Mouse (Mus musculus) neural tube, embryonic 15.5 days (tissue): ENCODE data around the gene Lrrc8e. TPM values are rescaled to one million over a fixed set of nuclear protein-coding genes. Genes with fewer than 3 reads are reported as not detected.

Experiments used
- ATAC-seq: fragments of 200-750 bp; cut with Nextera tagmentation; 2 replicates; pipeline ENCODE4 v1.8.0; 2017; ENCODE audit warnings: mild to moderate bottlenecking, moderate TSS enrichment, moderate library complexity; ENCODE audit not compliant: low FRiP score
- H3K27ac ChIP-seq: fragments of 300-500 bp; sonication (generic); replicated peaks from 2 replicates; pipeline ENCODE4 v1.5.1; 2015; ENCODE audit warnings: mild to moderate bottlenecking, inconsistent platforms
- H3K27me3 ChIP-seq: fragments of 300-500 bp; sonication (generic); replicated peaks from 2 replicates; pipeline ENCODE4 v1.6.1; 2015; ENCODE audit warnings: inconsistent platforms
- H3K36me3 ChIP-seq: fragments of 300-500 bp; sonication (generic); 2 replicates; pipeline ENCODE4 v1.6.1; 2015; ENCODE audit warnings: inconsistent platforms
- H3K4me1 ChIP-seq: fragments of 300-500 bp; sonication (generic); 2 replicates; pipeline ENCODE4 v1.6.1; 2015; ENCODE audit warnings: inconsistent platforms
- H3K4me2 ChIP-seq: fragments of 300-500 bp; sonication (generic); 2 replicates; pipeline ENCODE4 v1.6.1; 2015; ENCODE audit warnings: inconsistent platforms, mild to moderate bottlenecking, moderate library complexity
- H3K4me3 ChIP-seq: fragments of 300-500 bp; sonication (generic); replicated peaks from 2 replicates; pipeline ENCODE4 v1.5.1; 2015; ENCODE audit warnings: mild to moderate bottlenecking, inconsistent platforms
- H3K9ac ChIP-seq: fragments of 300-500 bp; sonication (generic); replicated peaks from 2 replicates; pipeline ENCODE4 v1.6.1; 2015; ENCODE audit warnings: mild to moderate bottlenecking, inconsistent platforms
- H3K9me3 ChIP-seq: fragments of 300-500 bp; sonication (generic); replicated peaks from 2 replicates; pipeline ENCODE4 v1.6.1; 2016; ENCODE audit warnings: inconsistent platforms
- WGBS: fragments of 180-500 bp; shearing (Covaris S2); methylation state at CpG from one replicate; pipeline ENCODE4 v1.1.7; 2015; ENCODE audit warnings: mixed read lengths; 5-methylcytosine and 5-hydroxymethylcytosine counted together
- polyA plus RNA-seq: library from polyadenylated mRNA; unstranded; fragments of >200 nt; fragmentation: Nextera tagmentation; extraction: Ambion mirVana; gene quantifications from 2 replicates; pipeline ENCODE4 v1.2.1, GENCODE M21; 2015

Lrrc8e gene
- polyA plus RNA-seq, 1 experiment from 2014 or later, result not detected

GRCm38 (mm10) chr8:4206182-4207015 is 20.2 kb upstream of the Lrrc8e start:
- peaks cover 45% of the 10 kb centered on the region for H3K4me1 ChIP-seq
- H3K4me2 ChIP-seq, result no peak overlapping the region
- peaks cover 24% of the 10 kb centered on the region for H3K27me3 ChIP-seq
- peak; percentile 11; the same call in 1 of the 2 replicates for ATAC-seq
- peaks cover 71% of the 10 kb centered on the region for H3K36me3 ChIP-seq
- H3K4me3 ChIP-seq, result no peak overlapping the region
- H3K9ac ChIP-seq, result no peak overlapping the region
- H3K27ac ChIP-seq, result no peak overlapping the region
- H3K9me3 ChIP-seq, result 0 out of 2 replicates have a peak, but pooled peaks cover 3% of the 10 kb centered on the region
- 15% methylated on average over 44 of the region's 44 CpGs for WGBS

- no peak overlapping the region for H3K4me3 ChIP-seq
- peaks cover 47% of the 10 kb centered on the region for H3K4me1 ChIP-seq
- H3K36me3 ChIP-seq, result peaks cover 66% of the 10 kb centered on the region
- H3K9me3 ChIP-seq, result 0 out of 2 replicates have a peak, but pooled peaks cover 3% of the 10 kb centered on the region
- H3K27ac ChIP-seq, result no peak overlapping the region
- H3K27me3 ChIP-seq, result peaks cover 24% of the 10 kb centered on the region
- no peak overlapping the region for H3K9ac ChIP-seq
- no peak overlapping the region for H3K4me2 ChIP-seq
- no peak for ATAC-seq
- WGBS, result 73% methylated on average over 2 of the region's 2 CpGs
These were observed 19.6 kb upstream of the Lrrc8e start for GRCm38 (mm10) chr8:4207016-4207350.

- Histone ChIP-seq H3K36me3 (peaks cover 27% of the 10 kb centered on the region), H3K4me2 (no peak overlapping the region; the same call in 1 of the 2 replicates), H3K4me1 (peaks cover 73% of the 10 kb centered on the region), H3K27me3 (peaks cover under 1% of the 10 kb centered on the region; the same call in 1 of the 2 replicates), H3K9me3 (0 out of 2 replicates have a peak, but pooled peaks cover 3% of the 10 kb centered on the region), H3K27ac (peak overlapping the region; percentile 51; the same call in 1 of the 2 replicates), H3K9ac (no peak overlapping the region), H3K4me3 (no peak overlapping the region)
- 75% methylated on average over 6 of the region's 6 CpGs for WGBS
- no peak for ATAC-seq
These were observed 15.5 kb upstream of the Lrrc8e start for GRCm38 (mm10) chr8:4211097-4211496.

GRCm38 (mm10) chr8:4212809-4213209 is 13.8 kb upstream of the Lrrc8e start:
- Histone ChIP-seq H3K4me2 (peak overlapping the region; percentile 96), H3K9me3 (0 out of 2 replicates have a peak, but pooled peaks cover 3% of the 10 kb centered on the region), H3K9ac (peak overlapping the region; percentile 56), H3K27me3 (no peaks in the 10 kb centered on the region), H3K27ac (peak overlapping the region; percentile 72), H3K4me1 (peaks cover 63% of the 10 kb centered on the region), H3K4me3 (peak overlapping the region; percentile 75), H3K36me3 (peaks cover 19% of the 10 kb centered on the region)
- WGBS, result 1% methylated on average over 25 of the region's 25 CpGs
- ATAC-seq, result peak; percentile 1

GRCm38 (mm10) chr8:4213210-4214005 is 13.2 kb upstream of the Lrrc8e start:
- H3K4me1 ChIP-seq, result peaks cover 59% of the 10 kb centered on the region
- H3K4me3 ChIP-seq, result peak overlapping the region; percentile 75
- peak overlapping the region; percentile 72 for H3K27ac ChIP-seq
- WGBS, result 4% methylated on average over 18 of the region's 18 CpGs
- peak; percentile 17 for ATAC-seq
- peaks cover 15% of the 10 kb centered on the region for H3K36me3 ChIP-seq
- 0 out of 2 replicates have a peak, but pooled peaks cover 3% of the 10 kb centered on the region for H3K9me3 ChIP-seq
- H3K9ac ChIP-seq, result peak overlapping the region; percentile 56
- peak overlapping the region; percentile 96 for H3K4me2 ChIP-seq
- H3K27me3 ChIP-seq, result no peaks in the 10 kb centered on the region

GRCm38 (mm10) chr8:4214006-4214980 is 12.3 kb upstream of the Lrrc8e start:
- Histone ChIP-seq H3K4me3 (peak overlapping the region; percentile 75), H3K36me3 (peaks cover 15% of the 10 kb centered on the region), H3K4me2 (peak overlapping the region; percentile 96), H3K9me3 (0 out of 2 replicates have a peak, but pooled peaks cover 3% of the 10 kb centered on the region), H3K27me3 (no peaks in the 10 kb centered on the region), H3K4me1 (peaks cover 59% of the 10 kb centered on the region), H3K9ac (peak overlapping the region; percentile 56), H3K27ac (peak overlapping the region; percentile 72)
- 12% methylated on average over 33 of the region's 33 CpGs for WGBS
- ATAC-seq, result no peak

GRCm38 (mm10) chr8:4216296-4216695 is 10.3 kb upstream of the Lrrc8e start:
- peaks cover 46% of the 10 kb centered on the region for H3K4me1 ChIP-seq
- peak overlapping the region; percentile 96 for H3K4me2 ChIP-seq
- 6% methylated on average over 18 of the region's 18 CpGs for WGBS
- peak overlapping the region; percentile 96 for H3K27ac ChIP-seq
- peak overlapping the region; percentile 79 for H3K9ac ChIP-seq
- peak overlapping the region; percentile 75 for H3K4me3 ChIP-seq
- peak; percentile 20 for ATAC-seq
- H3K9me3 ChIP-seq, result no peaks in the 10 kb centered on the region
- no peaks in the 10 kb centered on the region for H3K36me3 ChIP-seq
- H3K27me3 ChIP-seq, result no peaks in the 10 kb centered on the region

- peak within 1 kb of the TSS; percentile 96 for H3K27ac ChIP-seq
- H3K4me1 ChIP-seq, result peaks cover 44% of the 10 kb centered on the region
- peak within 1 kb of the TSS; percentile 79 for H3K9ac ChIP-seq
- peak within 1 kb of the TSS; percentile 96 for H3K4me2 ChIP-seq
- no peaks in the 10 kb centered on the region for H3K36me3 ChIP-seq
- WGBS, result under 1% methylated on average over 43 of the region's 44 CpGs
- no peaks in the 10 kb centered on the region for H3K9me3 ChIP-seq
- ATAC-seq, result peak; percentile 88
- H3K4me3 ChIP-seq, result peak within 1 kb of the TSS; percentile 75
- H3K27me3 ChIP-seq, result no peaks in the 10 kb centered on the region
These were observed 9.6 kb upstream of the Lrrc8e start, which contains the start of gene Prr36 for GRCm38 (mm10) chr8:4216791-4217621. Gene Prr36 (minus strand): TSS chr8:4217459.

GRCm38 (mm10) chr8:4219617-4220016 is 7.0 kb upstream of the Lrrc8e start:
- Histone ChIP-seq H3K4me2 (no peak overlapping the region), H3K27me3 (no peaks in the 10 kb centered on the region), H3K36me3 (no peaks in the 10 kb centered on the region), H3K9ac (no peak overlapping the region), H3K27ac (no peak overlapping the region), H3K9me3 (no peaks in the 10 kb centered on the region), H3K4me3 (no peak overlapping the region), H3K4me1 (peaks cover 23% of the 10 kb centered on the region)
- 95% methylated on average over 3 of the region's 3 CpGs for WGBS
- no peak for ATAC-seq

GRCm38 (mm10) chr8:4222059-4222458 is 4.6 kb upstream of the Lrrc8e start:
- no peak overlapping the region for H3K4me3 ChIP-seq
- H3K9ac ChIP-seq, result no peak overlapping the region
- no peaks in the 10 kb centered on the region for H3K36me3 ChIP-seq
- ATAC-seq, result no peak
- no peak overlapping the region for H3K4me2 ChIP-seq
- H3K9me3 ChIP-seq, result no peaks in the 10 kb centered on the region
- H3K4me1 ChIP-seq, result peaks cover 14% of the 10 kb centered on the region
- H3K27me3 ChIP-seq, result peaks cover 11% of the 10 kb centered on the region
- no peak overlapping the region for H3K27ac ChIP-seq
